Mouse (Mus musculus): ENCODE measurements around the gene Gsap.

Gene Gsap

GRCm38 (mm10) chr5:21185764-21186685, at the start of gene Gsap:
Gene Gsap, plus strand, starts transcription at chr5:21186255.
- DNase-seq: peak; percentile 84

GRCm38 (mm10) chr5:21136575-21136974, 49.5 kb upstream of the Gsap start:
- no peak for DNase-seq

- peak; percentile 21 for DNase-seq
Observed at GRCm38 (mm10) chr5:21139505-21139904, 46.5 kb upstream of the Gsap start.

- DNase-seq: peak; percentile 17
Observed at GRCm38 (mm10) chr5:21141133-21141551, 44.9 kb upstream of the Gsap start.

- no peak for DNase-seq
Observed at GRCm38 (mm10) chr5:21141626-21142025, 44.4 kb upstream of the Gsap start.

GRCm38 (mm10) chr5:21143032-21143431, 43.0 kb upstream of the Gsap start:
- DNase-seq: no peak

GRCm38 (mm10) chr5:21144506-21145169, 41.4 kb upstream of the Gsap start:
- peak; percentile 21 for DNase-seq

GRCm38 (mm10) chr5:21148358-21148757, 37.7 kb upstream of the Gsap start:
- no peak for DNase-seq

- DNase-seq: no peak
Observed at GRCm38 (mm10) chr5:21153672-21154071, 32.4 kb upstream of the Gsap start.

GRCm38 (mm10) chr5:21156770-21157169, 29.3 kb upstream of the Gsap start:
- no peak for DNase-seq

- DNase-seq: no peak
Observed at GRCm38 (mm10) chr5:21159536-21159935, 26.5 kb upstream of the Gsap start.

GRCm38 (mm10) chr5:21160781-21161180, 25.3 kb upstream of the Gsap start:
- no peak for DNase-seq

- no peak for DNase-seq
Observed at GRCm38 (mm10) chr5:21163421-21163820, 22.6 kb upstream of the Gsap start.

GRCm38 (mm10) chr5:21168689-21169345, 17.2 kb upstream of the Gsap start:
- no peak for DNase-seq

GRCm38 (mm10) chr5:21169346-21169745, 16.7 kb upstream of the Gsap start:
- DNase-seq: no peak

- no peak for DNase-seq
Observed at GRCm38 (mm10) chr5:21169877-21170276, 16.2 kb upstream of the Gsap start.

- no peak for DNase-seq
Observed at GRCm38 (mm10) chr5:21170440-21170839, 15.6 kb upstream of the Gsap start.

GRCm38 (mm10) chr5:21170898-21171297, 15.2 kb upstream of the Gsap start:
- DNase-seq: no peak

- DNase-seq: no peak
Observed at GRCm38 (mm10) chr5:21171336-21171735, 14.7 kb upstream of the Gsap start.

- no peak for DNase-seq
Observed at GRCm38 (mm10) chr5:21172316-21172715, 13.7 kb upstream of the Gsap start.

GRCm38 (mm10) chr5:21175132-21176112, 10.6 kb upstream of the Gsap start:
- DNase-seq: no peak

- peak; percentile 28 for DNase-seq
Observed at GRCm38 (mm10) chr5:21179496-21179895, 6.6 kb upstream of the Gsap start.
